Mouse (Mus musculus): ENCODE measurements at regions not wholly inside any gene's neighbourhood (a gene's known extent, or its start where the extent isn't known, plus 50 kb on each side); places are given as distances from the start of the nearest gene placed in this dataset.

DNA sequence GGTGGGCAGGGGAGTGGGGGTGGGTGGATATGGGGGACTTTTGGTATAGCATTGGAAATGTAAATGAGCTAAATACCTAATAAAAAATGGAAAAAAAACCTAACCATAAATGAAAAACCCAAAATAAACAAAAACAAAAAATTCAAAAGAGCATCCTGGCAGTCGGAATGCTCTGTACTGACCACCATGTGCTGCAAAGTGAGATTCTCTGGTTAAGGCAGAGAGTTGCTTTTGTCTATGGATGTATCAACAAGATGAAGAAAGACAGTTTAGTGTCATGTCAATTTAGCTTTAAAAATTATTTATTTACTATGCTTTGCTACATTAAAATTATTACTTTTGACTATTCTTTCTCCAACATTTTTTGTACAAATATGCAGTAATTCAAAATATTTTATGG, 88.5 kb downstream of the E330014E10Rik start:
- no peak for DNase-seq (ENCODE audit: low spot score in 2 of 2)

DNA sequence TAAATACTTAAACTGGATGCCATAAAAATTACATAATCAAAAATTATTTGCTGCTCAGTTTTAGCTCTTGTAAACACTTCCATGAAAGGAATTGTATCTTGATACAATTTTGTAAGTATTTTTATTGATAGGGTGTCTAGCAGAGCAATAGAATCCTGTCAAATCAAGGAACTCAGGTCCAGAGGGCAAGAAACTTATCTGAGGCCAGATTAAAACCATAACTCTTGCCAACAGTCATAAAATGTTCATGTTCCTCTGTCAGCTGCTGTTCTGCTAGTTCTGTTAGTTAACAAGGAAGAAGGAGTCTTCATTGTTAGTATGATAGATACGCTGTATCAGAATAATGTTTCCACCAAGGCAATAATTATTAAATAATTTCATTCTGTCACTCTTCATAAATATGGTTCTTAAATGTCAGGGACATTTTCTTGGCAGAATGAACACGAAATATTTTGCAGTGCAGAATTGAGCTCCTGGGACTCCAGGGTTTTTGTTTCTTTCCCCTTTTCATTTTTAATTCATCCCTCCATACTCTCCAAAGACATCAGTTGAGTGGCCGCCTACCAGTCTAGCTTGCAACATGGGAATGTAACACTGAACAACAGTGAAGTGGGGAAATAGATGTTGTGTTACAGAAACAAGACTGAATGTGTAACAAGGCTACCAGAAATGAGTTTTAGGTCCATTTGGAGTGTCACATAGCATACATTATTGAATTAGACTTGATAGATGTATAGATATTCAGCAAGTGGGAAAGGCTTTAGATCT, 89.1 kb downstream of the E330014E10Rik start:
- no peak for DNase-seq (ENCODE audit: low spot score in 2 of 2)

DNA sequence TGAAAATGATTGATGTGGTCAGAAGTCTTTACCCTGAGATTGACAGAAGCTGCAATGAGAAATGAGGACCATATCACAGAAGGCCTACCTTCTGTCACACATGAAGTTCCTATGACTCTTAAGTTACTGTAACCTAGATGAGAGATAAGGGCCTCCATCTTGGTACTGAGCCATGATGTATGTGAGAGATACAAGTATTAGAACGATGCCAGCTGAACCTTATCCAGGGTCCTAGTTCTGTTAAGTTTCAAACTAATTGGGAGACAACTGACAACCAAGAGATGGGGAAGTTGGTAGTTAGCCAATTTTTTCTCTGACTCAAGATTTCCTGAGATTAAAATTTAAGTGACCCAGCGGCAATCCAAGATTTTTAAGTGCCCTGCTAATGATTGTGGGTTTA, 89.7 kb downstream of the E330014E10Rik start:
- no peak for DNase-seq (ENCODE audit: low spot score in 2 of 2)

DNA sequence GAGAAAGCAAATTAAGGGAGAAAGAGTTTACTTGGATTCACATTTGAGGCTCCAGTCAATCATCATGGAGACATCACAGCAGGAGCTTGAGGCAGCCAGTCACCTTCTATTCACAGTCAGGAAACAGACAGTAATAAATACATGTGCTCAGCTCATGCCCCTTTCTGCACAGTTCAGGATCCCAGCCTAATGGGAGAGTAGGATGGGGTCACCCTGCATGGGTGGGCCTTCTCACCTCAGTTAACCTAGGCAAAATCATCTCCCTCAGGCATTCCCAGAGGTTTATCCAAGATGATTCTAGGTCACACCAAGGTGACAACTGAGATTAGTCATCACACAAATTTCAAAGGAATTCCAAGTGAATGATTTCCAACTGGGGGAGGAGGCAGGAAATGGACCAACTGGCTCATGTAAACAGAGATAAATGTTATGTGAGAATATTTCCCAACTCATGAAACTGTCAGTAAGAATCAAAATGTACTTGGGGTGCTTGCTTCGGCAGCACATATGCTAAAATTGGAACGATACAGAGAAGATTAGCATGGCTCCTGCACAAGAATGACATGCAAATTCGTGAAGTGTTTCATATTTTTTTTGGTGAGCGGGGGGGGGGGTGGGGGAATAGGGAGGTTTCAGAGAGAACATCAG, 89.8 kb upstream of the Cxcl13 start:
- no peak for DNase-seq (ENCODE audit: low spot score in 2 of 2)

DNA sequence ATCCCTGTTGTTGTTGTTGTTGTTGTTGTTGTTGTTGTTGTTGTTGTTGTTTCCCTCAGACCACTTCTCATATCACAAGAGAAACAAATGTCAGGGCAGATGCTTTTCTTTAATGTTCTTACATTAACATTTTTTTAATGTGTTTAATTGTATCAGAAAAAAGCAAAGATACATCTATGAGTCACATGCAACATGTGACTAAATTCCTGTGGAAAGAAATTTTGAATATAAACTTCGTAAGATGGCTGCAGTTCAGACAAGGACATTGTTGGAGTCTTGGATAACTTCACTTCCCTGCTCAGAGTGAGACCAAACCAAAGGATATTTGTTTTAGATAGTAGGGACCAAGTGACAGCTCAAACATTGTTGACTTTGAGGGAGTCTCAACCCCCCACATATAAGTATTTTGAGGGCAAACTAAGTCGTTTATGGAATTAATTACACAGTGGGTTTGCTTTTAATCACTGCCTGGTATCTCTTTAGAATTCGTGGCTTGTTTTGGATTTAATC, 86.4 kb upstream of the Cxcl13 start:
- DNase-seq (ENCODE audit: low spot score in 2 of 2), result no peak

DNA sequence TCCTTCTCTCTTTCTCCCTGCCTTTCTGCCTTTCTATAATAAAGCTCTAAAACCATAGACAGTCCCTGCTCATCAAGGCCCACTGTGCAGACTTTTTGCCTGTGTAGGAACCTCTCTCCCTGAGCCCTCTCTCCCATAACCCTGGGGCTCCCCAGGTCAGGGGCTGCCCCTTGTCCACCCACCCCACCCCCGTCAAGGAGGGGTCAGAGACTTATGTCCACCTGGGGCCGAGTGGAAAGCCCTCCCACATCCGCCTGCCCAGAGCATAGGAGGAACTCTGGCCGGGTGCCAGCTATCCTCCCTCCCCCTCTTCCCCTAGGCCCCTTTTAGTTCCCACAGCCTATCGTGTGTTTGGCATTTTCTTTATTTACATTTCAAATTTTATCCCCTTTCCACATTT, 81.8 kb upstream of the Cxcl13 start:
- DNase-seq (ENCODE audit: low spot score in 2 of 2), result no peak

DNA sequence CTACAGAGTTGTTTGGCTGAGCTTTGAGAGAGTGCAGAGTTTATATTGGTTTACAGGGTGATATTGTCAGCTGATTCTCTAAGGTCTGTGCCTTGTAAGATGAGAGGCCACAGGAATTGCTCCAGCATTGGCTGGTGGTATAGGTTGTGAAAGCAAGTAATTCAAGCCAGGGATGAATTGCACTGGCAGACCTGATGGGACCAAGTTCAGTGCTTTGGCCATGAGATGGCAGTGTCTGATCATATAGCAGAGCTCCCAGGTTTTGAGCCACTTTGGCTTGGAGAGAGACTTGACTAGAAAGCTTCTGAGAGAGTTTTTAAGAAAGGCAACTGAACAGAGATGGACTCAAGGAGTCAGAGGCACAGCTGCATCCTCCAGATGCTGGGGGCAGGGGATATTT, 75.8 kb upstream of the Cxcl13 start:
- DNase-seq (ENCODE audit: low spot score in 2 of 2), result peak; percentile 40 to 78
